Comparison of ENCODE assay signal across 8 mouse cellular contexts in genomic region chr3:102205458-102205830, GRCm38 (mm10). TPM values are rescaled to one million over a fixed set of nuclear protein-coding genes. Genes with fewer than 3 reads are reported as not detected.
DNase-seq lines count a peak whose midpoint lies in the region; ATAC-seq lines count a peak whose summit lies in the region.

No protein-coding gene starts in this region.

- H3K9me3 ChIP-seq in heart, embryonic 10.5 days = no peaks in the 10 kb centered on the region
- H3K9me3 ChIP-seq in hindbrain, embryonic 14.5 days (ENCODE audit: control insufficient read depth, low read length) = no peaks in the 10 kb centered on the region
- H3K9me3 ChIP-seq in midbrain, embryonic 12.5 days = no peaks in the 10 kb centered on the region

- peak overlapping the region; percentile 100 for H3K4me2 ChIP-seq in hindbrain, embryonic 14.5 days (replicated peaks)
- peak overlapping the region; percentile 97 for H3K4me2 ChIP-seq in midbrain, embryonic 12.5 days (replicated peaks)

- ATAC-seq in hindbrain, embryonic 14.5 days (ENCODE audit: low FRiP score) = no peak
- no peak for ATAC-seq in midbrain, embryonic 12.5 days (ENCODE audit: low FRiP score, low read depth)

- H3K36me3 ChIP-seq in heart, embryonic 10.5 days = no peaks in the 10 kb centered on the region
- H3K36me3 ChIP-seq in hindbrain, embryonic 14.5 days (replicated peaks; ENCODE audit: control insufficient read depth, insufficient read depth) = no peaks in the 10 kb centered on the region
- no peaks in the 10 kb centered on the region for H3K36me3 ChIP-seq in midbrain, embryonic 12.5 days

- no peak for DNase-seq in heart, embryonic 10.5 days (ENCODE audit: low spot score)
- DNase-seq in heart, postnatal 10 days = no peak
- peak; percentile 50 for DNase-seq in ZHBTc4 (ENCODE audit: low read depth, low spot score)
- peak; percentile 49 for DNase-seq in hindbrain, embryonic 14.5 days (ENCODE audit: low spot score)
- DNase-seq in thymus, postnatal 0 days (ENCODE audit: low spot score) = no peak
- no peak for DNase-seq in thymus, postnatal 10 days (ENCODE audit: low spot score in 2 of 2)
- no peak for DNase-seq in right cerebral cortex, adult 2 months (ENCODE audit: low spot score in 2 of 2)

- H3K27ac ChIP-seq in heart, embryonic 10.5 days = peak overlapping the region; percentile 96
- H3K27ac ChIP-seq in hindbrain, embryonic 14.5 days = 0 out of 2 replicates have a peak overlapping the region, but pooled peaks have one; percentile 7
- no peak overlapping the region for H3K27ac ChIP-seq in midbrain, embryonic 12.5 days (replicated peaks)

- peaks cover 4% of the 10 kb centered on the region; the same call in 1 of the 2 replicates for H3K27me3 ChIP-seq in heart, embryonic 10.5 days (ENCODE audit: insufficient read depth, poor library complexity, severe bottlenecking)
- peaks cover 38% of the 10 kb centered on the region for H3K27me3 ChIP-seq in hindbrain, embryonic 14.5 days (ENCODE audit: control insufficient read depth, insufficient read depth, low read length)
- H3K27me3 ChIP-seq in midbrain, embryonic 12.5 days = peaks cover 70% of the 10 kb centered on the region

- peaks cover 49% of the 10 kb centered on the region for H3K4me1 ChIP-seq in heart, embryonic 10.5 days
- peaks cover 23% of the 10 kb centered on the region for H3K4me1 ChIP-seq in hindbrain, embryonic 14.5 days (replicated peaks; ENCODE audit: control insufficient read depth, insufficient read depth, low read length)
- H3K4me1 ChIP-seq in midbrain, embryonic 12.5 days = peaks cover 30% of the 10 kb centered on the region

- peak overlapping the region; percentile 86 for H3K4me3 ChIP-seq in heart, embryonic 10.5 days
- no peak overlapping the region; the same call in 1 of the 2 replicates for H3K4me3 ChIP-seq in hindbrain, embryonic 14.5 days (replicated peaks; ENCODE audit: low read length)
- H3K4me3 ChIP-seq in midbrain, embryonic 12.5 days = no peak overlapping the region

- intact Hi-C loops in heart, postnatal 10 days (cut with DNase I) = no loop called here

- no peak overlapping the region for H3K9ac ChIP-seq in hindbrain, embryonic 14.5 days
- H3K9ac ChIP-seq in midbrain, embryonic 12.5 days (replicated peaks) = no peak overlapping the region

- WGBS in heart, embryonic 10.5 days = 7% methylated on average over 7 of the region's 7 CpGs
- WGBS in hindbrain, embryonic 14.5 days = 3% methylated on average over 7 of the region's 7 CpGs
- 8% methylated on average over 7 of the region's 7 CpGs for WGBS in midbrain, embryonic 12.5 days

RNA-seq across cellular contexts. Expression of gene Vangl1, which starts 1.0 kb away (rescaled TPM):
- polyA plus RNA-seq in heart, embryonic 10.5 days (2016; fragmentation: Nextera tagmentation; extraction: Ambion mirVana) = 26.5 and 32.8 TPM in 2 replicates
- 10 to 100 TPM; 24.2 to 25.3 TPM for total RNA-seq in heart, postnatal 10 days (2021)
- polyA plus RNA-seq in hindbrain, embryonic 14.5 days (2014; fragmentation: Nextera tagmentation; extraction: Ambion mirVana) = 9.0 and 11.6 TPM in 2 replicates
- 8.9 and 9.0 TPM in 2 replicates for polyA plus RNA-seq in midbrain, embryonic 12.5 days (2016; fragmentation: Nextera tagmentation; extraction: Ambion mirVana)
- polyA plus RNA-seq in thymus, postnatal 0 days (2015; fragmentation: Nextera tagmentation; extraction: Ambion mirVana) = 5.2 and 5.4 TPM in 2 replicates

Comparison
In these comparisons a context has a peak if more than half of its experiments do, and no peak if none do; other contexts are left out.
1. DNase-seq: peak in ZHBTc4 (single experiment) and hindbrain, embryonic 14.5 days (single experiment); none in heart, embryonic 10.5 days (single experiment), heart, postnatal 10 days (0 of 2), thymus, postnatal 0 days (single experiment), thymus, postnatal 10 days (0 of 2) and right cerebral cortex, adult 2 months (0 of 2).